In genomic region chr5:131767176-131767575, GRCm38 (mm10) we compare ENCODE assay signal across 19 mouse cellular contexts.
DNase-seq lines count a peak whose midpoint lies in the region; ATAC-seq and TF ChIP-seq lines count a peak whose summit lies in the region.
"Had no signal": no experiment of that assay in that cellular context is flagged by ENCODE, and none has a peak within 500 bp of the region (broad histone marks: within the 10 kb centered on the region; RNA-seq: fewer than 3 reads in every experiment).

No protein-coding gene starts in this region.

- H3K27me3 ChIP-seq in forebrain, embryonic 15.5 days = no peaks in the 10 kb centered on the region
- H3K27me3 ChIP-seq in forebrain, embryonic 12.5 days = 0 out of 2 replicates have a peak, but pooled peaks cover 3% of the 10 kb centered on the region
- no peaks in the 10 kb centered on the region for H3K27me3 ChIP-seq in neural tube, embryonic 13.5 days
- H3K27me3 ChIP-seq in hindbrain, postnatal 0 days (ENCODE audit: insufficient read depth, low read length) = no peaks in the 10 kb centered on the region
- H3K27me3 ChIP-seq: heart, embryonic 15.5 days; midbrain, embryonic 15.5 days; stomach, embryonic 15.5 days had no signal

- no peak overlapping the region for H3K4me3 ChIP-seq in forebrain, embryonic 15.5 days
- H3K4me3 ChIP-seq in forebrain, embryonic 12.5 days (replicated peaks) = no peak overlapping the region
- H3K4me3 ChIP-seq in neural tube, embryonic 13.5 days = no peak overlapping the region
- H3K4me3 ChIP-seq in hindbrain, postnatal 0 days (ENCODE audit: low read length) = no peak overlapping the region
- H3K4me3 ChIP-seq: erythroblast, embryonic 14.5 days; heart, embryonic 15.5 days; liver, embryonic 13.5 days; midbrain, embryonic 15.5 days; stomach, embryonic 15.5 days had no signal

- no peak overlapping the region for H3K9ac ChIP-seq in forebrain, embryonic 15.5 days (replicated peaks)
- H3K9ac ChIP-seq in forebrain, embryonic 12.5 days = no peak overlapping the region
- no peak overlapping the region for H3K9ac ChIP-seq in neural tube, embryonic 13.5 days
- H3K9ac ChIP-seq in hindbrain, postnatal 0 days (replicated peaks; ENCODE audit: low read length) = no peak overlapping the region
- H3K9ac ChIP-seq: heart, embryonic 15.5 days; liver, embryonic 13.5 days; midbrain, embryonic 15.5 days; stomach, embryonic 15.5 days had no signal

- ATAC-seq in forebrain, embryonic 15.5 days (replicated peaks) = 0 out of 2 replicates have a peak, but pooled peaks have one; percentile 19
- ATAC-seq in forebrain, embryonic 12.5 days (ENCODE audit: low FRiP score) = no peak
- ATAC-seq in neural tube, embryonic 13.5 days (ENCODE audit: low read depth) = no peak
- ATAC-seq in hindbrain, postnatal 0 days = no peak
- ATAC-seq: intestine, postnatal 0 days; midbrain, embryonic 15.5 days had no signal

- TF ChIP-seq CTCF in hindbrain, postnatal 0 days (IDR thresholded peaks at IDR 0.05; ENCODE audit: low read depth) = no peak

- 69% methylated on average over 9 of the region's 9 CpGs for WGBS in forebrain, embryonic 15.5 days
- 85% methylated on average over 9 of the region's 9 CpGs for WGBS in forebrain, embryonic 12.5 days
- 55% methylated on average over 9 of the region's 9 CpGs for WGBS in neural tube, embryonic 13.5 days
- 69% methylated on average over 9 of the region's 9 CpGs for WGBS in hindbrain, postnatal 0 days

- no peaks in the 10 kb centered on the region for H3K36me3 ChIP-seq in forebrain, embryonic 15.5 days
- no peaks in the 10 kb centered on the region for H3K36me3 ChIP-seq in forebrain, embryonic 12.5 days (replicated peaks)
- H3K36me3 ChIP-seq in neural tube, embryonic 13.5 days = no peaks in the 10 kb centered on the region
- no peaks in the 10 kb centered on the region for H3K36me3 ChIP-seq in hindbrain, postnatal 0 days (ENCODE audit: insufficient read depth, low read length)
- H3K36me3 ChIP-seq: heart, embryonic 15.5 days; liver, embryonic 13.5 days; midbrain, embryonic 15.5 days; stomach, embryonic 15.5 days had no signal

- peaks cover 36% of the 10 kb centered on the region for H3K4me1 ChIP-seq in forebrain, embryonic 15.5 days
- peaks cover 30% of the 10 kb centered on the region for H3K4me1 ChIP-seq in forebrain, embryonic 12.5 days
- H3K4me1 ChIP-seq in neural tube, embryonic 13.5 days (replicated peaks) = peaks cover 47% of the 10 kb centered on the region
- peaks cover 14% of the 10 kb centered on the region; the same call in 1 of the 2 replicates for H3K4me1 ChIP-seq in hindbrain, postnatal 0 days (ENCODE audit: insufficient read depth, low read length)
- H3K4me1 ChIP-seq: stomach, embryonic 15.5 days had no signal

- H3K4me2 ChIP-seq in forebrain, embryonic 15.5 days (replicated peaks) = no peak overlapping the region
- no peak overlapping the region for H3K4me2 ChIP-seq in forebrain, embryonic 12.5 days
- H3K4me2 ChIP-seq in neural tube, embryonic 13.5 days = no peak overlapping the region
- no peak overlapping the region for H3K4me2 ChIP-seq in hindbrain, postnatal 0 days (ENCODE audit: low read depth, low read length)
- H3K4me2 ChIP-seq: heart, embryonic 15.5 days; liver, embryonic 13.5 days; midbrain, embryonic 15.5 days; stomach, embryonic 15.5 days had no signal

- no peak for DNase-seq in neural tube, embryonic 10.5 days (ENCODE audit: extremely low spot score, low spot score)
- DNase-seq in hindbrain, postnatal 0 days (ENCODE audit: low spot score) = no peak
- peak; percentile 57 for DNase-seq in right cerebral cortex, postnatal 25 days
- DNase-seq in kidney, postnatal 14 days = no peak
- DNase-seq in adrenal gland, postnatal 25 days = no peak
- DNase-seq: adrenal gland, postnatal 36 days; cerebellum, adult 11-12 months; embryo, embryonic 11 days; liver, embryonic 13.5 days; lung, postnatal 10 days; thymus, postnatal 36 days had no signal

- no peaks in the 10 kb centered on the region for H3K9me3 ChIP-seq in forebrain, embryonic 15.5 days
- H3K9me3 ChIP-seq in forebrain, embryonic 12.5 days = no peaks in the 10 kb centered on the region
- no peaks in the 10 kb centered on the region for H3K9me3 ChIP-seq in neural tube, embryonic 13.5 days
- H3K9me3 ChIP-seq in hindbrain, postnatal 0 days (ENCODE audit: low read length) = no peaks in the 10 kb centered on the region
- H3K9me3 ChIP-seq: heart, embryonic 15.5 days; liver, embryonic 13.5 days; midbrain, embryonic 15.5 days; stomach, embryonic 15.5 days had no signal

- H3K27ac ChIP-seq in forebrain, embryonic 15.5 days (replicated peaks) = peak overlapping the region; percentile 65
- H3K27ac ChIP-seq in forebrain, embryonic 12.5 days = no peak overlapping the region
- 0 out of 2 replicates have a peak overlapping the region, but pooled peaks have one; percentile 25 for H3K27ac ChIP-seq in neural tube, embryonic 13.5 days (replicated peaks)
- 0 out of 2 replicates have a peak overlapping the region, but pooled peaks have one; percentile 6 for H3K27ac ChIP-seq in hindbrain, postnatal 0 days
- H3K27ac ChIP-seq: heart, embryonic 15.5 days; liver, embryonic 13.5 days; midbrain, embryonic 15.5 days; stomach, embryonic 15.5 days had no signal
